Mouse (Mus musculus) CH12.LX (cell line): ENCODE measurements around the gene Gm14569. TPM values are rescaled to one million over a fixed set of nuclear protein-coding genes. Genes with fewer than 3 reads are reported as not detected.
A peak's percentile ranks its signal among the peaks of the same experiment; 100 is the strongest.

ENCODE experiments used
- DNase-seq: peaks from one replicate; pipeline ENCODE4 v3.0.0-alpha.2; 2013; ENCODE audit errors: extremely low read depth
- H3K27ac ChIP-seq: 2 replicates; pipeline ENCODE4 v1.5.1; 2012; ENCODE audit warnings: low read depth, mild to moderate bottlenecking, control low read depth, moderate library complexity; ENCODE audit not compliant: insufficient read depth
- H3K27me3 ChIP-seq: replicated peaks from 2 replicates; pipeline ENCODE3; 2012; ENCODE audit warnings: inconsistent platforms
- H3K36me3 ChIP-seq, 2 experiments: replicated peaks in 1 of 2; 2 replicates each; pipeline versions ENCODE3 to v1.6.1; 2012; ENCODE audit warnings: inconsistent platforms in 1 of 2, low read length in 1 of 2, mild to moderate bottlenecking in 1 of 2, mixed read lengths in 1 of 2, moderate library complexity in 1 of 2; ENCODE audit not compliant: control insufficient read depth in 1 of 2, insufficient read depth in 1 of 2
- H3K4me1 ChIP-seq, 2 experiments: 2 replicates each; pipeline ENCODE4 v1.6.1; 2012; ENCODE audit warnings: inconsistent platforms in 1 of 2, moderate library complexity in 1 of 2; ENCODE audit not compliant: insufficient read depth in 2 of 2, control insufficient read depth in 1 of 2
- H3K4me2 ChIP-seq: 2 replicates; pipeline ENCODE4 v1.6.1; 2012; ENCODE audit warnings: low read depth, mild to moderate bottlenecking, control low read depth; ENCODE audit not compliant: poor library complexity, insufficient read depth, severe bottlenecking
- H3K4me3 ChIP-seq, 3 experiments: fragments of 150-350 bp in 1 of 3; sonication (generic) in 1 of 3; replicated peaks in 1 of 3; 2 replicates each; pipeline versions ENCODE3 to v1.5.1; 2011 to 2012; ENCODE audit warnings: low read depth in 2 of 3, low read length in 2 of 3, mild to moderate bottlenecking in 2 of 3, moderate library complexity in 2 of 3, control low read depth in 1 of 3, improper control_type of control experiment in 1 of 3, inconsistent platforms in 1 of 3, mixed read lengths in 1 of 3; ENCODE audit not compliant: poor library complexity in 1 of 3
- H3K79me2 ChIP-seq: replicated peaks from 2 replicates; pipeline ENCODE4 v1.6.1; 2012; ENCODE audit warnings: mild to moderate bottlenecking, moderate library complexity; ENCODE audit not compliant: control insufficient read depth, poor library complexity, insufficient read depth, severe bottlenecking; ENCODE audit errors: extremely low read depth
- H3K9ac ChIP-seq: 2 replicates; pipeline ENCODE4 v1.6.1; 2012; ENCODE audit warnings: low read depth, mild to moderate bottlenecking, control low read depth, moderate library complexity; ENCODE audit not compliant: insufficient read depth
- H3K9me3 ChIP-seq: replicated peaks from 2 replicates; pipeline ENCODE3; 2012; ENCODE audit warnings: low read length, inconsistent platforms, mixed read lengths
- CHD2 ChIP-seq: IDR thresholded peaks from 2 replicates; pipeline ENCODE4 v1.6.1; 2011; ENCODE audit warnings: low read length, improper control_type of control experiment
- CTCF ChIP-seq, 2 experiments: IDR thresholded peaks in 1 of 2; conservative IDR thresholded peaks in 1 of 2; 2 replicates each; pipeline ENCODE4 v1.5.1; 2011 to 2012; ENCODE audit warnings: low read depth in 2 of 2, low read length in 2 of 2, improper control_type of control experiment in 1 of 2, inconsistent platforms in 1 of 2, mild to moderate bottlenecking in 1 of 2, moderate library complexity in 1 of 2
- E2F4 ChIP-seq: IDR thresholded peaks from 2 replicates; pipeline ENCODE4 v1.6.1; 2011; ENCODE audit warnings: low read depth, low read length, improper control_type of control experiment; ENCODE audit not compliant: insufficient replicate concordance
- EP300 ChIP-seq: IDR thresholded peaks from 2 replicates; pipeline ENCODE4 v1.6.1; 2011; ENCODE audit warnings: low read length, improper control_type of control experiment
- HCFC1 ChIP-seq: IDR thresholded peaks from 2 replicates; pipeline ENCODE4 v1.6.1; 2012; ENCODE audit warnings: low read depth, mild to moderate bottlenecking, inconsistent platforms, low read length, improper control_type of control experiment
- JUND ChIP-seq: conservative IDR thresholded peaks from 2 replicates; pipeline ENCODE4 v1.6.1; 2011; ENCODE audit warnings: low read depth, low read length, improper control_type of control experiment
- MAX ChIP-seq: IDR thresholded peaks from 2 replicates; pipeline ENCODE4 v1.6.1; 2011; ENCODE audit warnings: low read length, improper control_type of control experiment
- MAZ ChIP-seq: IDR thresholded peaks from 2 replicates; pipeline ENCODE4 v1.6.1; 2012; ENCODE audit warnings: low read depth, mild to moderate bottlenecking, inconsistent platforms, low read length, improper control_type of control experiment, moderate library complexity
- MEF2A ChIP-seq: IDR thresholded peaks from 2 replicates; pipeline ENCODE4 v1.6.1; 2014; ENCODE audit warnings: low read depth, mild to moderate bottlenecking, inconsistent platforms, low read length, improper control_type of control experiment, borderline replicate concordance
- PAX5 ChIP-seq: IDR thresholded peaks from 2 replicates; pipeline ENCODE4 v1.6.1; 2012; ENCODE audit warnings: low read length, inconsistent platforms, mixed read lengths
- POLR2A ChIP-seq: IDR thresholded peaks from 2 replicates; pipeline ENCODE4 v1.6.1; 2011; ENCODE audit warnings: low read depth, mild to moderate bottlenecking, improper control_type of control experiment, low read length
- SMC3 ChIP-seq: IDR thresholded peaks from 2 replicates; pipeline ENCODE4 v1.6.1; 2011; ENCODE audit warnings: low read depth, low read length, improper control_type of control experiment
- TBP ChIP-seq: conservative IDR thresholded peaks from 2 replicates; pipeline ENCODE4 v1.6.1; 2011; ENCODE audit warnings: low read depth, low read length, improper control_type of control experiment
- ZC3H11A ChIP-seq: IDR thresholded peaks from 2 replicates; pipeline ENCODE4 v1.6.1; 2012; ENCODE audit warnings: low read depth, mild to moderate bottlenecking, inconsistent platforms, low read length, improper control_type of control experiment
- ZMIZ1 ChIP-seq: IDR thresholded peaks from 2 replicates; pipeline ENCODE4 v1.6.1; 2012; ENCODE audit warnings: low read depth, mild to moderate bottlenecking, inconsistent platforms, low read length, improper control_type of control experiment
- dilution Hi-C: fragments of 300-500 bp; cut with MboI; formaldehyde crosslinking; loops from 2 replicates; pipeline ENCODE4 v1.14.3; 2020; ENCODE audit warnings: low sequenced_read_pairs; ENCODE audit not compliant: extremely low pct_unique_long_range_greater_than_20kb, extremely low pct_ligation_motif_present
- in situ Hi-C: fragments of 300-500 bp; cut with MboI; formaldehyde crosslinking; loops from 3 replicates; pipeline ENCODE4 v1.14.3; 2019; ENCODE audit warnings: low sequenced_read_pairs, low pct_ligation_motif_present, low pct_unique_long_range_greater_than_20kb, mixed read lengths
- polyA plus RNA-seq: library from polyadenylated mRNA; unstranded; fragments of >175 nt; gene quantifications from 2 replicates; pipeline ENCODE4 v1.2.1, GENCODE M21; 2012; ENCODE audit warnings: low read depth; ENCODE audit not compliant: insufficient read length
- total RNA-seq, 2 experiments: library from RNA; depleted of rRNA; stranded (reverse); fragments of 300-350 nt in 1 of 2; fragments of >200 nt in 1 of 2; gene quantifications; 2 replicates each; pipeline ENCODE4 v1.2.3; 2012 to 2014

The Gm14569 gene
- total and polyA plus RNA-seq, 3 experiments: not detected

GRCm38 (mm10) chrX:36434993-36435392 is 56.6 kb downstream of the Gm14569 start:
- TF ChIP-seq PAX5 (no peak), CTCF (conservative IDR thresholded peaks at IDR 0.05 in 1 of 2, IDR thresholded peaks at IDR 0.05 in 1 of 2; ENCODE audit: low read depth in 2 of 2, low read length in 2 of 2) (peak; percentile 18 to 37; a peak in 2 of 4 replicates)

GRCm38 (mm10) chrX:36419153-36419552 is 72.5 kb downstream of the Gm14569 start:
- TF ChIP-seq MAZ: no peak
- no peak for TF ChIP-seq ZC3H11A
- no peak overlapping the region for H3K9ac ChIP-seq
- no peak overlapping the region for H3K27ac ChIP-seq
- no peaks in the 10 kb centered on the region for H3K36me3 ChIP-seq
- H3K79me2 ChIP-seq: no peaks in the 10 kb centered on the region
- dilution Hi-C loops (no loop called here), in situ Hi-C loops (no loop called here)
- no peaks in the 10 kb centered on the region for H3K27me3 ChIP-seq
- no peak overlapping the region for H3K4me3 ChIP-seq
- H3K4me2 ChIP-seq: no peak overlapping the region
- no peaks in the 10 kb centered on the region for H3K9me3 ChIP-seq
- H3K4me1 ChIP-seq: no peaks in the 10 kb centered on the region
- no peak for DNase-seq

More at GRCm38 (mm10) chrX:36434993-36435392, 56.6 kb downstream of the Gm14569 start:
- in situ Hi-C loops (no loop called here), dilution Hi-C loops (no loop called here)
- Histone ChIP-seq H3K36me3 (no peaks in the 10 kb centered on the region), H3K4me3 (no peak overlapping the region), H3K4me1 (no peaks in the 10 kb centered on the region), H3K9me3 (no peaks in the 10 kb centered on the region), H3K27ac (no peak overlapping the region), H3K27me3 (no peaks in the 10 kb centered on the region), H3K9ac (no peak overlapping the region), H3K4me2 (no peak overlapping the region), H3K79me2 (no peaks in the 10 kb centered on the region)
- peak; percentile 28 for DNase-seq

- no peaks in the 10 kb centered on the region for H3K27me3 ChIP-seq
- H3K36me3 ChIP-seq: no peaks in the 10 kb centered on the region
- DNase-seq: peak; percentile 14
- no peaks in the 10 kb centered on the region for H3K9me3 ChIP-seq
- TF ChIP-seq EP300: no peak
- no peak for TF ChIP-seq E2F4
- TF ChIP-seq JUND: no peak
- no peak for TF ChIP-seq POLR2A
- no peak for TF ChIP-seq MEF2A
- no peak for TF ChIP-seq HCFC1
- no peak for TF ChIP-seq CHD2
- TF ChIP-seq CTCF (conservative IDR thresholded peaks at IDR 0.05 in 1 of 2, IDR thresholded peaks at IDR 0.05 in 1 of 2; ENCODE audit: low read depth in 2 of 2, low read length in 2 of 2): peak; percentile 18 to 60; a peak in 2 of 4 replicates
- no peak for TF ChIP-seq ZMIZ1
- TF ChIP-seq SMC3: peak; percentile 34
- TF ChIP-seq TBP: no peak
- no peak for TF ChIP-seq MAX
- TF ChIP-seq, all 38 proteins: peak for 2
- in situ Hi-C loops (no loop called here), dilution Hi-C loops (no loop called here)
- no peaks in the 10 kb centered on the region for H3K4me1 ChIP-seq
- H3K27ac ChIP-seq: no peak overlapping the region
- H3K4me2 ChIP-seq: no peak overlapping the region
- no peak overlapping the region for H3K4me3 ChIP-seq
- H3K9ac ChIP-seq: no peak overlapping the region
- H3K79me2 ChIP-seq: no peaks in the 10 kb centered on the region
Measured at GRCm38 (mm10) chrX:36402316-36402715, 89.3 kb downstream of the Gm14569 start.
